Mouse (Mus musculus) cerebellum, postnatal 25 days (tissue): Measurements from ENCODE around the gene Arhgef10l.
"Not testable (repeated sequence)": the region's sequence is repeated elsewhere in the genome, so short reads cannot be mapped to it uniquely, and the experiment has no call there.

Experiments used
- DNase-seq, 2 experiments: peaks; one replicate each; pipeline ENCODE4 v3.0.0; 2021; ENCODE audit warnings: mixed read lengths in 2 of 2

The Arhgef10l gene

DNA sequence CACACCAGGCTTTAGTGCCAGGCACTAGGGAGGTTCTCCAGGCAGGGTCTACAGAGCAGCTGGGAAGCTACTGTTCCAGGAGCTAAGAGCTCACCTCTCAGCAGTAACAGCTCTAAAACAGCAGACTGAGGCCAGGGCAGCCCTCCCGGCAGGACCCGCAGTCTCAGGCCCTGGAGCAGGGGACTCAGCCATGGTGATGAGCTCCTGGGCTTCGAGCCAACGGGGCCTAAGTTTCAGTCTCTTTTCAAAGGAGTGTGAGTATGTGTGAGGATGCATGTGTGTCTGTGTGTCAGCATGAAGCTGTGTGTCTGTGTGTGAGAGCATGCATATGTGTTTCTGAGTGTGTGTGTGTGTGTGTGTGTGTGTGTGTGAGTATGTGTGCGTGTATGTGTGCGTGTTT, 60.6 kb downstream of the Arhgef10l start:
- DNase-seq: no peak

DNA sequence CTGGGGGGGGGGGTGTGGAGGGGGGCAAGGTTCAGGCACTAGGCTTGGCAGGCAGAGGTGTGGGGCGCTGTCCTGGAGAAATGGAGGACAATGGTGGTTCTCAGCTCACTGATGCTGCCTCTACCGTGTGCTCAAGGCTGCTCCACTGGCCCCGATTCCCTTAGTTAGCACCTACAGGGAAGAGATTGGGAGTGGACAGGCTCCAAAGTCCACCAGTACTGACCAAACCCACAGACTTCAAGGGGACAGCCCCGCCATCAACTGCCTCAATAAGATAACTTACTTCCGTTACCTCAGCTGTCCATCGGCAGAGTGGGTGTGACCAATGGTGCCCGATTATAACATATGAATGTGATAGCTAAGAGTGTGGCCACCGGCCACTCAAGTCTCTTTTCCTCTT, 61.3 kb downstream of the Arhgef10l start:
- DNase-seq: no peak

GRCm38 (mm10) chr4:140602022-140602421, 63.8 kb downstream of the Arhgef10l start:
- no peak for DNase-seq

DNA sequence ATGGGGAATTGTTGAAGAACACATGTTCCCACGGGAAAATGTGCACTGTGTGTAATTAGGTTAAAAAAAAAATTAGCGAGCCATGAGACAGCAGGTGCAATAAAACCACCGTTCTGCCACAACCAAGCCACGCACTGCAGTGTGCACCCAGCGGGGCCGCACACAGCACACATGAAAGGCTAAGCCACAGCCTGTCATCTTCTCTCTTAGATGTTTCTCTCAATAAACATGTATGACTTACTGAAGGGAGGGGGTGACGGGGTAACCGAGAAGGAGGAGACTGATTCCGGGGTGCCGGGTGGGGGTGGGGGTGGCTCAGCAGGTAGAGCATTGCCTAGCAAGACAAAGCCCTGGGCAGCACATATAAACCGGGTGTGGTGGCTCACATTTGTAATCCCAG, 64.7 kb downstream of the Arhgef10l start:
- DNase-seq: no peak

DNA sequence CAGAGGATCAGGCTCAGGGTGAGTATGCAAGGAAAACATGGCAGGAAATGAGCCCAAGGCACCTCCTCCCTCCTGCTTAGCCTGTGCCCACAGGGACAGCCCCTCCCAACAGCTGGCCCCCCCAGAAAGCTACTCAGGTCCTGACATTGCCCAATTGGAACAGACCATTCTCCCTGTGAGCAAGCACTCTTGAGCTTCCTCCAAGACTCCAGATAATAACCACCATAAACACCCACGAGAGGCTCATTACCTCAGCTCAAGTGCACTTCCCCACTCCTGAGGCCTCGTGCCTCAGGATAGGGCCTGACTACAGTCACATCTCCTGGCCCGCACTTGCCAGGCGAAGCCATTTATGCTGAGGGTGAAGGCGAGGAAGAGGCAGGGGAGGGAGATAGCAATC, 67.0 kb downstream of the Arhgef10l start:
- no peak for DNase-seq

GRCm38 (mm10) chr4:140597928-140598327, 67.9 kb downstream of the Arhgef10l start:
- DNase-seq: no peak

DNA sequence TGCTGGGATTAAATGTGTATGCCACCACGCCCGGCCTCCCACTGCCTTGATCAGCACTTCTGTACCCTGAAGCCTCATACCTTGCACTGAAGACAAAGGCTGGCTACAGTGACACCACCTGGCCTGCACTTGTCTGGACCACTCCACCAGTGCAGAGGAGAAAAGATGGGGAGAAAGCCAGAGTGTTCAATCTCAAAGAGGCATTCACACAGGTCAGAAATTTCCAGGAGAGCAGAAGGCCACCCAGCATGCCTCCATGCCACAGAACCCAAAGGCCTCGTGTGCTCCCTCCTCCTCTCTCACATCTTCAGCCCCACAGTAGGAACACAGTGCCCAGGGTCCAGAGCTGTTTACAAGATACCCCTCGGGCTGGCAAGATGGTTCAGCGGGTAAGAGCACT, 68.4 kb downstream of the Arhgef10l start:
- peak; percentile 48 to 65 for DNase-seq

GRCm38 (mm10) chr4:140593771-140594505, 71.9 kb downstream of the Arhgef10l start:
- DNase-seq: peak in 1 of 2 experiments; percentile 52

DNA sequence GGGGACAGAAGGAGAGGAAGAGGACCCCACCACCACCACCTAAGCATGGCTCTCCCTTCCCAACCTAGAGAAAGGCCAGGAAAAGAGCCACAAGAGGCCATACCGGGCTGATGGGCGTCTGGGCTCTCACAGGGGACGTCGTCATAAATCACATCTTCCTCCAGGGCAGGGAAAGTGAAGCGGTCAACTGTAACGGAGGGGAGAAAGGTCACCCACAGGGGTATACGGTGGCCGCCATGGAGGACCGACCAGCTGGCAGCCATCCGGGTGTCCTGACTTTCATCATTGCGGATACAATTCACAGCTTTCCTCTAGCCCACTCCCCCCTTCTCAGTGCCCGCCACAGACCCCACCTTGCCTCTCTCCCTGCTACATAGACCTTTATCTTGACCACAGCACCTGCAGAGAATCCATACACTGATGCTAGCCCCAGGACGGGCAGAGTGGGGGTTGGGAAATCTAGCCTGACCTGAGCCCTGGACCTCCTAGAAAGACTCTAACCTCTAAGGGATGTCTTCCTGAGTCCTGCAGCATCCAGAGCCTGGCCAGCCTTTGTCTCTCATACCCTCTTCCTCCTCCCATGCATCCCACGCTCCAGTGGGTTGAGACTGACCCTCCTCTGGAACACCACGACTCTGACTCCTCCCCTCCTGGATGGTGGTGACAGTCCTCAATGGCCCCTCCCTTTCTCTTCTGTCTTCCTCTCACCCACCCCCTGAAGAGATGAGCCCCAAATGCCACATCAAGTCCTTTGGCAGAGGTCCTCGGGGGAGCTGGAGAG, 72.6 kb downstream of the Arhgef10l start:
- no peak for DNase-seq

DNA sequence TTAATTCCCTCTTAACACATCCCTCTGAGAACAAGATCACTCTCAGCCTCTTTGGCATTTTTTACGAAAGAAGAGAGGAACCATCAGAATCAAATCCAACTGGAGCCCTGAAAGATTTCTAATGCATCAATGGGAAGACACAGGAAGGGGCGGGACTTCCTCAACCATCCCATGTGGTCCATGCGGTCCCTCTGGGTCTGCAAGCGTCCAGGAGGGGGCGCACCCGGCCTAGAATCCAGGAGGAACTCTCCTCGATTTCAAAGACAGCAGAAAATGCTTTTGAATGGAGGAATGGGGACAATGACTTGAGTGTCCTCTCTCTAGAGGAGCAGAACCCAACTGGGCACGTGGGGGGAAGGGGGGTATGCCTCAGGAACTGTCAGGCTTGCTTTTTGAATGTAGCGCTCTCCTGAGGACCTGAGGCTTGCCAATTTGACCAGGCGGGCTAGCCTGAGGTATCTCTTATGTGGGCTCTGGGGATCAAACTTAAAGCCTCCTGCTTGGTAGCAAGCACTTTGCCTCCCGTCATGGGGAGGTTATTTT, 73.5 kb downstream of the Arhgef10l start:
- peak; percentile 86 to 93 for DNase-seq

- no peak for DNase-seq
These were observed 79.3 kb downstream of the Arhgef10l start for GRCm38 (mm10) chr4:140586478-140586877.

GRCm38 (mm10) chr4:140584240-140584639, 81.6 kb downstream of the Arhgef10l start:
- no peak for DNase-seq

GRCm38 (mm10) chr4:140582390-140583088, 83.3 kb downstream of the Arhgef10l start:
- no peak for DNase-seq

- DNase-seq: peak; percentile 62 to 63
These were observed 84.0 kb downstream of the Arhgef10l start for GRCm38 (mm10) chr4:140581730-140582389.

DNA sequence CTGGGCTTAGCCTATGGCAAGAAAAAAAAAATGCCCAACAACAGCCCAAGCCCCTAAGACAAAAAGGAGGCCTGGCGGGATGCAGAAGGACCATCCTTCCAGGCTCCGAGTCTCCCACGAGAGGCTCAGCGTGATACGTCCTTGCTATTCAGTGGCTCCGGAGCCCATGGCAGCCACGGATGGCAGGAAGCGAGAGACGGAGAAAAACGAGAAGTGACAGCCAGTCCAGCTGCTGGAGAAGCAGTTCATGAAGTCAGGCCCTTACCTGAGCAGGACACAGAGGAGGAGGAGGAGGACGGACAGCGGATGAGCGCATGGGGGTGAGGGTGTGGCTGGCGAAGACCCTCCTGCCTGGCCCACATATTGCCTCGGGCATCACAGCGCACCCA, 84.5 kb downstream of the Arhgef10l start:
- no peak for DNase-seq

DNA sequence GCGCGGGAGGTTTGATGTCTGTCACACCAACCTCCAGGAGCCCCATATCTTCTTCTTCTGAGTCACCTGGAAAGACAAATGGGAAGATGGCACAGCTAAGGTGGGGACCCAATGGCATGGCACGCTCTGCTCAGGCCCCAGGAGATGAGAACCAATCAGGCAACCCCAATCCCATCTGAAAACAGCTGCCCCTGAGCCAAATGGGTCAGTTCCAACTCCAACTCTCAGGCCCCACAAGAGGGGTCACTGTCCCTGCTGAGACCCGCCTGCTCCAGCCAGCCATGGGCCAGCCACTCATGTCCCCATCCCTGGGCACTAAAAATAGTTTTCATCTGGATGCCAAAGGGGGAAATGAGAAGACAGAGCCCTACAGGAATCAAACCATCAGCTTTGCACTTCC, 84.9 kb downstream of the Arhgef10l start:
- peak; percentile 49 for DNase-seq

GRCm38 (mm10) chr4:140579576-140579975, 86.2 kb downstream of the Arhgef10l start:
- DNase-seq: peak; percentile 94 to 96

DNA sequence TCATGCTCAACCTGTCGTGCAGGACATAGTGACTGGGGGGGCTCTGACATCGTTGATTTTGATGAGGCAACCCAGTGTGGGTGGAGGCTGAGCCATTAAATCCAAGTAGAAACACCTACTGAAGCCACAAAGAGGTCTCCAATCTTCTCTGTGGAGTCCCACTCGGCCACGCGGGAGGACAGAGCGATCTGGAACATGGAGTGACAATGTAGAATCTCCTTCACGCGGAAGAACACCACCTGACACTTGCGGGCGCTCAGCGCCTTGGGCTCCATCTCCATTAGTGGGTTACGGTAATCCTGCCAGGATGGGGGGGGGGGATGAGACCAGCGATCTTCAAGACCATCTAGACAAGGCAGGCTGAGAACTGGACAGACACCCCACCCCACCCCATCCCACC, 86.7 kb downstream of the Arhgef10l start:
- DNase-seq: peak; percentile 48 to 54

DNA sequence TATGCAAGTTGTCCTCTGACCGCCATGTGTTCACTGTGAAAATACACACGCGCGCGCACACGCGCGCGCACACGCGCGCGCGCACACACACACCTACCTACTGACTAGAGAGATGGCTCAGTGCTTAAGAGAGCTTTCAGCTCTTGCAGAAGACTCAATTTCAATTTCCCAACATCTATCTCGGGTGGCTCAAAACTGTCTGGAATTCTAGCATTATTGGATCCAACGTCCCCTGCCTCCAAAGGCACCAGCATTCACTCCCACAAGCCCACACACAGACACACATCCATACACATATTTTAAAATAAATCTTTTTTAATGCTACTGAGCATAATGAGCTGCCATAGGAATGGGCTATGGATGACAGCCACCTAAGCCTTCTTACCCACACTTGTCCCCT, 89.2 kb downstream of the Arhgef10l start:
- DNase-seq: no peak

- not testable (repeated sequence) for DNase-seq
These were observed 90.9 kb downstream of the Arhgef10l start for GRCm38 (mm10) chr4:140574863-140575262.

GRCm38 (mm10) chr4:140572376-140572775, 93.4 kb downstream of the Arhgef10l start:
- DNase-seq: no peak

- DNase-seq: no peak
These were observed 96.4 kb downstream of the Arhgef10l start for GRCm38 (mm10) chr4:140569394-140569793.
